Mouse (Mus musculus): ENCODE results near the gene Mdga1.

Mdga1 gene

GRCm38 (mm10) chr17:29983190-29983589 lies 13.3 kb upstream of the Mdga1 start:
- in situ Hi-C loops (cut with MboI; ENCODE audit: unreplicated experiment in 2 of 2): no loop called here

- in situ Hi-C loops (cut with MboI; ENCODE audit: unreplicated experiment in 2 of 2): no loop called here
These were observed 11.7 kb upstream of the Mdga1 start for GRCm38 (mm10) chr17:29981568-29981967.

- in situ Hi-C loops (cut with MboI; ENCODE audit: unreplicated experiment in 2 of 2): loop anchor here (5.0 to 10.0 kb wide), 4 partner anchors 42 to 472 kb away; no protein-coding TSS in a partner anchor
These were observed 10.0 kb upstream of the Mdga1 start for GRCm38 (mm10) chr17:29979841-29980240.

- in situ Hi-C loops (cut with MboI; ENCODE audit: unreplicated experiment in 2 of 2): loop anchor here (5.0 to 10.0 kb wide), 4 partner anchors 43 to 473 kb away; no protein-coding TSS in a partner anchor
These were observed 9.1 kb upstream of the Mdga1 start for GRCm38 (mm10) chr17:29979020-29979419.

- in situ Hi-C loops (cut with MboI; ENCODE audit: unreplicated experiment in 2 of 2): loop anchor here (5.0 to 10.0 kb wide), 4 partner anchors 47 to 477 kb away; no protein-coding TSS in a partner anchor
These were observed 5.8 kb upstream of the Mdga1 start for GRCm38 (mm10) chr17:29975731-29976130.

- in situ Hi-C loops (cut with MboI; ENCODE audit: unreplicated experiment in 2 of 2): loop anchor here in 1 of 2 experiments (10.0 kb wide), 1 partner anchor 132 kb away; no protein-coding TSS in a partner anchor
These were observed 3.3 kb upstream of the Mdga1 start for GRCm38 (mm10) chr17:29973226-29973625.

- in situ Hi-C loops (cut with MboI; ENCODE audit: unreplicated experiment in 2 of 2): loop anchor here in 1 of 2 experiments (10.0 kb wide), 1 partner anchor 133 kb away; no protein-coding TSS in a partner anchor
These were observed 2.0 kb upstream of the Mdga1 start for GRCm38 (mm10) chr17:29971761-29972432.

GRCm38 (mm10) chr17:29965506-29965905 lies 4.4 kb downstream of the Mdga1 start:
- in situ Hi-C loops (cut with MboI; ENCODE audit: unreplicated experiment in 2 of 2): no loop called here

GRCm38 (mm10) chr17:29963730-29964259 lies 6.1 kb downstream of the Mdga1 start:
- in situ Hi-C loops (cut with MboI; ENCODE audit: unreplicated experiment in 2 of 2): no loop called here

GRCm38 (mm10) chr17:29955880-29956279 lies 14.0 kb downstream of the Mdga1 start:
- in situ Hi-C loops (cut with MboI; ENCODE audit: unreplicated experiment in 2 of 2): no loop called here

- in situ Hi-C loops (cut with MboI; ENCODE audit: unreplicated experiment in 2 of 2): no loop called here
These were observed 15.6 kb downstream of the Mdga1 start for GRCm38 (mm10) chr17:29954316-29954715.

- in situ Hi-C loops (cut with MboI; ENCODE audit: unreplicated experiment in 2 of 2): no loop called here
These were observed 18.8 kb downstream of the Mdga1 start for GRCm38 (mm10) chr17:29951100-29951499.

- in situ Hi-C loops (cut with MboI; ENCODE audit: unreplicated experiment in 2 of 2): no loop called here
These were observed 19.3 kb downstream of the Mdga1 start for GRCm38 (mm10) chr17:29950574-29950973.

- in situ Hi-C loops (cut with MboI; ENCODE audit: unreplicated experiment in 2 of 2): no loop called here
These were observed 22.6 kb downstream of the Mdga1 start for GRCm38 (mm10) chr17:29947271-29947714.

- in situ Hi-C loops (cut with MboI; ENCODE audit: unreplicated experiment in 2 of 2): no loop called here
These were observed 25.5 kb downstream of the Mdga1 start for GRCm38 (mm10) chr17:29944376-29944775.

- in situ Hi-C loops (cut with MboI; ENCODE audit: unreplicated experiment in 2 of 2): no loop called here
These were observed 30.9 kb downstream of the Mdga1 start for GRCm38 (mm10) chr17:29939011-29939410.

- in situ Hi-C loops (cut with MboI; ENCODE audit: unreplicated experiment in 2 of 2): no loop called here
These were observed 32.5 kb downstream of the Mdga1 start for GRCm38 (mm10) chr17:29937350-29937781.

GRCm38 (mm10) chr17:29934133-29934851 lies 35.6 kb downstream of the Mdga1 start:
- in situ Hi-C loops (cut with MboI; ENCODE audit: unreplicated experiment in 2 of 2): no loop called here

- in situ Hi-C loops (cut with MboI; ENCODE audit: unreplicated experiment in 2 of 2): no loop called here
These were observed 37.1 kb downstream of the Mdga1 start for GRCm38 (mm10) chr17:29932753-29933152.

GRCm38 (mm10) chr17:29931224-29931945 lies 38.5 kb downstream of the Mdga1 start:
- in situ Hi-C loops (cut with MboI; ENCODE audit: unreplicated experiment in 2 of 2): no loop called here

Measured in v-Abl transformed pro-B cells (cell line).